Mouse (Mus musculus): Measurements from ENCODE around the gene Olfr313.

DNA sequence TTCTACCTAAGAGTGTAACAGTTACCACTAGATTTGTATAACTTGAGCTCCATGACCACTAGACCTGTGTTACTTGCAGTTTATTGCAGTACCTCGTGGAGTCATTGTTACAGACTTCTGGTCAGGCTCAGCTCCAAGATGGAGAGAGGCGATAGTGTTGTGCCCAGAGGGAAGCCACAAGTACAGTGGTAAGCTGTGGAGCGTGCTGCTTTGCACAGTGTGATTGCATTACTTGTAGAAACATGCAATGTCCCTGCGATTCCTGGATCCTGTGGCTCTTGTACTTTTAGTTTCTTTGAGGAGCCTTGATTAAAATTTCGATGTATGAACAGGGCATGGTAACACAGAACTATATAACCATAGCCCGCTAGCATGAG, 53.1 kb downstream of the Olfr313 start:
- no peak for TF ChIP-seq CTCF (IDR thresholded peaks at IDR 0.05; ENCODE audit: insufficient read depth, low read depth, low read length)
- TF ChIP-seq POLR2A (IDR thresholded peaks at IDR 0.05; ENCODE audit: insufficient read depth, low read depth, low read length) = no peak
